Mouse (Mus musculus) thymus, adult 2 months (tissue): ENCODE measurements at regions not wholly inside any gene's neighbourhood (a gene's known extent, or its start where the extent isn't known, plus 50 kb on each side); places are given as distances from the start of the nearest gene placed in this dataset.

ENCODE experiments used
- CTCF ChIP-seq: fragments of 200-500 bp; IDR thresholded peaks from 2 replicates; pipeline ENCODE4 v1.5.1; 2012; ENCODE audit warnings: mild to moderate bottlenecking, control low read depth, low read length, moderate library complexity, borderline replicate concordance; ENCODE audit not compliant: control insufficient read depth, poor library complexity, insufficient read depth; ENCODE audit errors: extremely low read depth
- POLR2A ChIP-seq: fragments of 200-500 bp; IDR thresholded peaks from 2 replicates; pipeline ENCODE4 v1.6.1; 2012; ENCODE audit warnings: mild to moderate bottlenecking, low read length, control low read depth, moderate library complexity; ENCODE audit not compliant: control insufficient read depth, poor library complexity, insufficient read depth; ENCODE audit errors: extremely low read depth

GRCm38 (mm10) chr15:88229456-88229855 lies 370.6 kb upstream of the Zdhhc25 start:
- TF ChIP-seq POLR2A (no peak), CTCF (no peak)
